ENCODE assay signal across 8 mouse cellular contexts in the genomic region with DNA sequence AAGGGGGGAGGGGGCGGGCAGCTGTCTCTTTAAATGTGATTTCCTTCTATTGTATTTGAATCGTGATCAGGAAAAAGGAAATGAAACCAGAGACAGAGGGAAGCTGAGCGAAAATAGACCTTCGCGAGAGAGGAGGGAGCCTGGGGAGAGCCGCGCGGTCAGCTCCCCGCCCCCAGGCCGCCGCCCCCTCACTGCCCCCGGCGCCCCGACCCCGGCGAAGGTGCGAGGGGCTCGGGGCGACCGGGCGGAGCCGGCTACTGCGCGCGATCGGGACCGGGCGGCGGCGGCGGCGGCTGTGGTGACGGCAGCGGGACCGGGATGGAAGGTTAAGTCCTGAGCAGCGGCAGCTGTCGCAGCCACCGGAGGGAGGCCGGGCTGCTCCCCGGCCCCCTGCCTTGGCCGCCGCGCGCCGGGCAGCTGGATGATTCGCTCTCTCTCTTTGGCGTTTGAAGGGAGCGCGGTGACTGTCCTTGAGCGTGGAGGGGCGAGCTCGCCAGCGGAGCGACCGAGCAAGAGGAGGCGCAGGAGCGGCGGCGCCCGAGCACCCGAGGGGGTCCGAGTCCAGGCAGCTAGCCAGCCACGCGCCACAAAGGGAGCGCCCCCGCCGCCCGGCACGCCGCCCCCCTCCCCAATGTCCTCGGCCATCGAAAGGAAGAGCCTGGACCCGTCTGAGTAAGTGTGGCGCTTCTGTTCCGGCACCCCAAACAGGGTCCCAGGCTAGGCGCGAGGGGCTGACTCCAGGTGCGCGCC. TPM values are rescaled to one million over a fixed set of nuclear protein-coding genes. Genes with fewer than 3 reads are reported as not detected.
DNase-seq lines count a peak whose midpoint lies in the region; ATAC-seq lines count a peak whose summit lies in the region.

No protein-coding gene starts in this region.

- WGBS in forebrain, embryonic 11.5 days: under 1% methylated on average over 73 of the region's 79 CpGs

- peak; percentile 66 for ATAC-seq in forebrain, embryonic 11.5 days (replicated peaks; ENCODE audit: low FRiP score)

- peaks cover 3% of the 10 kb centered on the region; the same call in 1 of the 2 replicates for H3K4me1 ChIP-seq in brown adipose tissue, adult 24 weeks (ENCODE audit: control insufficient read depth, insufficient read depth, insufficient read length, low read length)
- peaks cover 4% of the 10 kb centered on the region; the same call in 1 of the 2 replicates for H3K4me1 ChIP-seq in forebrain, embryonic 11.5 days (replicated peaks; ENCODE audit: control insufficient read depth, insufficient read depth, low read length)

- H3K4me2 ChIP-seq in forebrain, embryonic 11.5 days (ENCODE audit: low read depth, low read length, severe bottlenecking): peak overlapping the region; percentile 91

- H3K9ac ChIP-seq in forebrain, embryonic 11.5 days (ENCODE audit: low read length): peak overlapping the region; percentile 62

- H3K9me3 ChIP-seq in forebrain, embryonic 11.5 days (ENCODE audit: control insufficient read depth, low read length): no peaks in the 10 kb centered on the region

- no peaks in the 10 kb centered on the region for H3K36me3 ChIP-seq in forebrain, embryonic 11.5 days (ENCODE audit: control insufficient read depth, insufficient read depth, low read length)

- DNase-seq in ES-CJ7 (ENCODE audit: low read depth, low spot score): peak; percentile 31
- DNase-seq in forebrain, embryonic 11.5 days (ENCODE audit: low spot score): peak; percentile 78
- DNase-seq in heart, postnatal 14 days: peak; percentile 69 to 70
- peak; percentile 71 to 79 for DNase-seq in kidney, postnatal 4 days
- DNase-seq in lung, postnatal 10 days: peak; percentile 67
- peak; percentile 18 for DNase-seq in ovary, postnatal 14 days (ENCODE audit: low spot score)
- DNase-seq in urinary bladder, postnatal 25 days (ENCODE audit: low spot score): peak; percentile 29

- peak overlapping the region; percentile 78 for H3K27ac ChIP-seq in brown adipose tissue, adult 24 weeks (replicated peaks; ENCODE audit: low read depth, low read length)
- H3K27ac ChIP-seq in forebrain, embryonic 11.5 days (ENCODE audit: low read depth, low read length): peak overlapping the region; percentile 54

- intact Hi-C loops in heart, postnatal 14 days (cut with DNase I): loop anchor here (2.0 to 5.0 kb wide), 2 partner anchors 69 to 173 kb away; a partner anchor contains a TSS

- peaks cover 6% of the 10 kb centered on the region; the same call in 1 of the 2 replicates for H3K27me3 ChIP-seq in forebrain, embryonic 11.5 days (ENCODE audit: control insufficient read depth, insufficient read depth, low read length)

- peak overlapping the region; percentile 93 for H3K4me3 ChIP-seq in brown adipose tissue, adult 24 weeks (ENCODE audit: insufficient read depth, low read depth, low read length)
- H3K4me3 ChIP-seq in forebrain, embryonic 11.5 days (ENCODE audit: low read depth, low read length): peak overlapping the region; percentile 48

RNA-seq across cellular contexts. Expression of a gene that starts 12.4 kb away (rescaled TPM):
- 10.9 and 11.1 TPM in 2 replicates for polyA plus RNA-seq in brown adipose tissue, adult 24 weeks (2012; ENCODE audit: insufficient read depth, insufficient read length, missing spikeins)
- polyA plus RNA-seq in forebrain, embryonic 11.5 days (2014; fragmentation: Nextera tagmentation; extraction: Ambion mirVana): 41.0 and 41.9 TPM in 2 replicates
- 10 to 100 TPM; 16.9 to 22.2 TPM for total RNA-seq in heart, postnatal 14 days (2021)

RNA-seq across cellular contexts. Expression of a gene that starts 57.3 kb away (rescaled TPM):
- polyA plus RNA-seq in brown adipose tissue, adult 24 weeks (2012; ENCODE audit: insufficient read depth, insufficient read length, missing spikeins): 46.9 and 47.4 TPM in 2 replicates
- 55.4 and 61.4 TPM in 2 replicates for polyA plus RNA-seq in forebrain, embryonic 11.5 days (2014; fragmentation: Nextera tagmentation; extraction: Ambion mirVana)
- total RNA-seq in heart, postnatal 14 days (2021): 10 to 100 TPM; 54.1 to 55.5 TPM

RNA-seq across cellular contexts. Expression of a gene that starts 57.9 kb away (rescaled TPM):
- not detected in 2 replicates for polyA plus RNA-seq in brown adipose tissue, adult 24 weeks (2012; ENCODE audit: insufficient read depth, insufficient read length, missing spikeins)
- polyA plus RNA-seq in forebrain, embryonic 11.5 days (2014; fragmentation: Nextera tagmentation; extraction: Ambion mirVana): 1.6 and 2.1 TPM in 2 replicates
- not detected for total RNA-seq in heart, postnatal 14 days (2021)

Comparison
In these comparisons a context has a peak if more than half of its experiments do, and no peak if none do; other contexts are left out.
1. Peak in every context shown above with its lines: DNase-seq, ATAC-seq, H3K4me3 ChIP-seq and H3K27ac ChIP-seq.
2. DNase-seq: peak in every context shown above with its lines; median percentile 78 in forebrain, embryonic 11.5 days; 75 in kidney, postnatal 4 days; 70 in heart, postnatal 14 days; 67 in lung, postnatal 10 days; 31 in ES-CJ7; 29 in urinary bladder, postnatal 25 days; 18 in ovary, postnatal 14 days.